Mouse (Mus musculus) ES-E14 (cell line): ENCODE results near the gene Nasp.

ENCODE experiments used
- CHD2 ChIP-seq: IDR thresholded peaks from 2 replicates; pipeline ENCODE4 v1.6.1; 2014; ENCODE audit warnings: mild to moderate bottlenecking, low read depth, low read length, inconsistent platforms
- HCFC1 ChIP-seq: IDR thresholded peaks from 2 replicates; pipeline ENCODE4 v1.6.1; 2012; ENCODE audit warnings: low read length, inconsistent platforms, borderline replicate concordance; ENCODE audit not compliant: insufficient read depth
- MAFK ChIP-seq: IDR thresholded peaks from 2 replicates; pipeline ENCODE4 v1.6.1; 2014; ENCODE audit warnings: mild to moderate bottlenecking, low read depth, low read length, inconsistent platforms; ENCODE audit not compliant: insufficient read depth
- ZC3H11A ChIP-seq: IDR thresholded peaks from 2 replicates; pipeline ENCODE4 v1.6.1; 2012; ENCODE audit warnings: low read depth, mild to moderate bottlenecking, inconsistent platforms, low read length, borderline replicate concordance

DNA sequence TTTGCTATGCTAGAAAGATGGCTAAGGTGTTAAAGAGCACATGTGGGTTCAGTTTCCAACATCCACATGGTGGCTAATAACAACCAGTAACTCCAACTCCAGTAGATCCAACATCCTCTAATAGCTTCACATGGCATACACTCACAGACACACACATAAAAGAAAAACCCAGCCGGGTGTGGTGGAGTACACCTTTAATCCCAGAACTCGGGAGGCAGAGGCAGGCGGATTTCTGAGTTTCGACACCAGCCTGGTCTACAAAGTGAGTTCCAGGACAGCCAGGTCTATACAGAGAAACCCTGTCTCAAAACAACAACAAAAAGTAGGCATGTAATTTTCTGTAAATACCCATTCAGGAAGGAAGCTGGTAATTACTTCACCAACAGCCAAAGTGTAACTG, 2.9 kb downstream of the Nasp start:
- TF ChIP-seq ZC3H11A (no peak), MAFK (no peak), HCFC1 (no peak), CHD2 (no peak)
